Mouse (Mus musculus) limb, embryonic 15.5 days (tissue): Measurements from ENCODE around the gene Eps15. TPM values are rescaled to one million over a fixed set of nuclear protein-coding genes. Genes with fewer than 3 reads are reported as not detected.
A peak's percentile ranks its signal among the peaks of the same experiment; 100 is the strongest.

Source experiments
- ATAC-seq: fragments of 200-750 bp; cut with Nextera tagmentation; 2 replicates; pipeline ENCODE4 v1.8.0; 2017; ENCODE audit warnings: low read depth, moderate TSS enrichment; ENCODE audit not compliant: insufficient number of reproducible peaks, low FRiP score, low TSS enrichment
- H3K27ac ChIP-seq: fragments of 300-500 bp; sonication (generic); 2 replicates; pipeline ENCODE4 v1.5.1; 2015; ENCODE audit warnings: moderate library complexity, mild to moderate bottlenecking, inconsistent platforms
- H3K27me3 ChIP-seq: fragments of 300-500 bp; sonication (generic); 2 replicates; pipeline ENCODE4 v1.6.1; 2015; ENCODE audit warnings: inconsistent platforms
- H3K36me3 ChIP-seq: fragments of 300-500 bp; sonication (generic); 2 replicates; pipeline ENCODE4 v1.6.1; 2015; ENCODE audit warnings: inconsistent platforms
- H3K4me1 ChIP-seq: fragments of 300-500 bp; sonication (generic); 2 replicates; pipeline ENCODE4 v1.6.1; 2015; ENCODE audit warnings: inconsistent platforms
- H3K4me2 ChIP-seq: fragments of 300-500 bp; sonication (generic); 2 replicates; pipeline ENCODE4 v1.6.1; 2015; ENCODE audit warnings: mild to moderate bottlenecking, inconsistent platforms
- H3K4me3 ChIP-seq: fragments of 300-500 bp; sonication (generic); 2 replicates; pipeline ENCODE4 v1.5.1; 2015; ENCODE audit warnings: mild to moderate bottlenecking, inconsistent platforms
- H3K9ac ChIP-seq: fragments of 300-500 bp; sonication (generic); 2 replicates; pipeline ENCODE4 v1.6.1; 2015; ENCODE audit warnings: inconsistent platforms
- H3K9me3 ChIP-seq: fragments of 300-500 bp; sonication (generic); 2 replicates; pipeline ENCODE4 v1.6.1; 2016; ENCODE audit warnings: inconsistent platforms
- WGBS: fragments of 180-500 bp; shearing (Covaris S2); methylation state at CpG from one replicate; pipeline ENCODE4 v1.1.7; 2015; 5-methylcytosine and 5-hydroxymethylcytosine counted together
- polyA plus RNA-seq: library from polyadenylated mRNA; unstranded; fragments of >200 nt; fragmentation: Nextera tagmentation; extraction: Ambion mirVana; gene quantifications from 2 replicates; pipeline ENCODE4 v1.2.1, GENCODE M21; 2015

Eps15 gene
- polyA plus RNA-seq, 1 experiment from 2014 or later = 40.1 TPM

GRCm38 (mm10) chr4:109406054-109406485 lies 126.0 kb downstream of the Eps15 start:
- peaks cover 31% of the 10 kb centered on the region for H3K4me1 ChIP-seq
- no peaks in the 10 kb centered on the region for H3K9me3 ChIP-seq
- H3K4me3 ChIP-seq = peak overlapping the region; percentile 60
- WGBS = 2% methylated on average over 3 of the region's 3 CpGs
- H3K4me2 ChIP-seq = peak overlapping the region; percentile 97
- H3K27me3 ChIP-seq = no peaks in the 10 kb centered on the region
- no peak overlapping the region for H3K27ac ChIP-seq
- H3K9ac ChIP-seq = no peak overlapping the region
- H3K36me3 ChIP-seq = no peaks in the 10 kb centered on the region
- no peak for ATAC-seq

DNA sequence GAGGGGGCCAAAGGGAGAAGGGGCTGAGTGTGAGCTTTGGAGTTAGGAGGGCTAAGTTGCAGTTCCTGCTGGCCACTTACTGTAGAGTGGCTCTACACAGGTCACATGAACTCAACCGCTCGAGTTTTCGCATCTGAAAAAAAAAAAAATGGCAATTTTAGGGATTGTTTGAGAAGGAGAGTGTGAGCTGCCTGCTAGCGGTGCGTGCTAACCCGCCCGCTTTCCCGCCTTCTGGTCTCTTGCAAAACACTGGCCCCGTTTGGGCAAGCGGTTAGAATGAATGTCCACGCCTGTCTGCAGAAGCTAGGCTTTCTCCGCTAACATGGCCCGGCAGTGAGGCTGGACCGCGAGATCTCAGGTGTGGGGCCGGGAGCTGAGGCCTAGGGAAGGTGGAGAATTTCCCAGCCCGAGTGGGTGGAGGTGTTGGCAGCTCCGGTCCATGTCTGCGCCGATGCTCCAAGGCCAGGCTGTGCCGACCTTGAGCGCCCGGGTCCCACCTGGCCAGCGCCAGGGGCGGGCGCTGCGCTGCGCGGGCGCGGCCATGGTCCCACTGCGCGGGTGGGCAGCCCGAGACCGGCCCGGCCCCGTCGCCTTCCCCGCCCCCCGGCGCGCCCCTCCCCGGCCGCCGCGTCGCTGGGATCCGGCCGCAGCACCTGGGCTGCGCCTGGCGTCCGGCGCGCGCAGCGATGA lies 126.6 kb downstream of the Eps15 start, which contains the start of gene Ttc39a:
Gene Ttc39a, plus strand, starts transcription at position 138 of the 690 bp plus-strand sequence.
- Histone ChIP-seq H3K9ac (peak within 1 kb of the TSS; percentile 62), H3K4me1 (peaks cover 31% of the 10 kb centered on the region), H3K4me2 (peak within 1 kb of the TSS; percentile 97), H3K27me3 (no peaks in the 10 kb centered on the region), H3K9me3 (no peaks in the 10 kb centered on the region), H3K27ac (0 out of 2 replicates have a peak within 1 kb of the TSS, but pooled peaks have one; percentile 4), H3K4me3 (peak within 1 kb of the TSS; percentile 60), H3K36me3 (no peaks in the 10 kb centered on the region)
- ATAC-seq = peak; percentile 53
- WGBS = under 1% methylated on average over 49 of the region's 56 CpGs

- Histone ChIP-seq H3K4me2 (peak overlapping the region; percentile 97), H3K9me3 (no peaks in the 10 kb centered on the region), H3K4me3 (peak overlapping the region; percentile 60), H3K36me3 (no peaks in the 10 kb centered on the region), H3K27me3 (no peaks in the 10 kb centered on the region), H3K27ac (no peak overlapping the region), H3K4me1 (peaks cover 31% of the 10 kb centered on the region), H3K9ac (peak overlapping the region; percentile 62)
- 2% methylated on average over 24 of the region's 24 CpGs for WGBS
- ATAC-seq = 0 out of 2 replicates have a peak, but pooled peaks have one; percentile 10
Observed at GRCm38 (mm10) chr4:109407176-109407520, 127.1 kb downstream of the Eps15 start.

DNA sequence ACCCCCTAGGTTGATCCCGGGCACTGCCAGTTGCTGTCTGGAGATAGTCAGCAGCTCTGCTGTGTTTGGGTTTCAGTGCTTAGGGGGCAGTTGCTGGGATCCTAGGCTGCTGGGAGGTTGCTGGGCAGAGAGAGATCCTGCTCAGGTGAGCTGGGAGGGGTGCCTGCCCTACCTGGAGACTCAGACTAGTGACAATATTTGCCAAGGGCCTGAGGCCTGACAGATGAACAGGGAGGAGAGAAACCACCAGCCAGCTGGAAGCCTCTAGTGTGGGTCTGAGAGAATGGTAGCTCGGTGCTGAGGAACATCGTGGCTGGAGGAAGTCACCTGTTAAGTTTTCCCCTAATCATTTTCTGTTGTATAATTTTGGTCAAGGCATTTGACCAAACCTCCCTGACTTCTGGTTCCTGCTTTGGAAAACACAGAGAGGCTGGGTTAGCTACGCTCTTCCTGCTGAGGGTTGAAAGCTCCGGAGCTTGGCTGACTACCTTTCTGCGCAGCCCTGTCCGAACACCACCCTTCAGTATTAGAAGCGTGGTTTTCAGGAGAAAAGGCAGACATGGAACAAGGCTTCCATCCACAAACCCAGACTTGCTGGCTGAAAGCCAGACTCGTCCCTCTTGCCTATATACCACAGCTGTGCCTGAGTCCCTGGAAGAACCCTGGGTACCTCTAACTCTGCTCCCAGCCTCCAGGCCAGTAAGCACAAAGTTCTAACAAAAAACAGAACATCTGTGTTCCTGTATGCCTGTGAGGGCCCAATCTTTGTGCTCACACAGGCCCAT lies 127.8 kb downstream of the Eps15 start:
- peak overlapping the region; percentile 97; the same call in 1 of the 2 replicates for H3K4me2 ChIP-seq
- H3K9ac ChIP-seq = no peak overlapping the region
- peaks cover 31% of the 10 kb centered on the region for H3K4me1 ChIP-seq
- H3K27me3 ChIP-seq = no peaks in the 10 kb centered on the region
- WGBS = 57% methylated on average over 9 of the region's 9 CpGs
- no peak for ATAC-seq
- H3K36me3 ChIP-seq = no peaks in the 10 kb centered on the region
- H3K4me3 ChIP-seq = 0 out of 2 replicates have a peak overlapping the region, but pooled peaks have one; percentile 60
- H3K27ac ChIP-seq = no peak overlapping the region
- no peaks in the 10 kb centered on the region for H3K9me3 ChIP-seq

DNA sequence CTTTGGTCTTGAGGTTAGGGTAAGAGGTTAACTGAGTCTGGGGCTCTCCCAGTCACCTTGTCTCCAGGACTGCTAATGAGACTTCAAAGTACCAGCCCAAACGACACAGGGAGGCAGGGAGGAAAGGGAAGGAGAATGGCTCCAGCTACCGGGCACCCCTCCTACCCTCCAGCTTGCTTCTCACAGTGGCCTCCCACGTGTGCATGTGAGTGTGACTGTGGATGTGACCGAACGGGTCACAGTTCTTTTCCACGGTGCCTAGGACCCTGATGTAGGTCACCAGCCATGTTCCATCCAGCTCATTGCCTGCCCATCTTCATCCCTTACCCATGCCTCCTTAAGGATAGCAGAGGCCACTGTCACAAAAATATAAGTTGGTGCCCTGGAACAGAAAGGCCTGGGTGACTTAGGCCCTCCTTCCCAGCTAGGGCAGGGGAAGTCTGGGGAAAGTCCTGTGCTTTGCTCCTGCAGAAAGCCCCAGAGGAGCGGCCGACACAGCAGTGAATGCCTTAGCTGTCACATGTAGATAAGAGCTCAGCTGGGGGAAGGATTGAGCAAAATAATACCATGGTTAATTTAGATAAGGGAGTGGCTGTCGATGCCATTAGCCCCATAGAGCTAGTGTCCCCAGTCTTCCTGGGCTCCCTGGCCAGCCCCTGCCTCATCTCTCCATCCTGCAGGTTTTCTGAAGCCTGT lies 130.8 kb downstream of the Eps15 start:
- ATAC-seq = no peak
- Histone ChIP-seq H3K4me3 (no peak overlapping the region), H3K36me3 (no peaks in the 10 kb centered on the region), H3K9me3 (no peaks in the 10 kb centered on the region), H3K4me2 (no peak overlapping the region), H3K27me3 (no peaks in the 10 kb centered on the region), H3K27ac (no peak overlapping the region), H3K9ac (no peak overlapping the region), H3K4me1 (peaks cover 27% of the 10 kb centered on the region)
- 63% methylated on average over 9 of the region's 9 CpGs for WGBS

DNA sequence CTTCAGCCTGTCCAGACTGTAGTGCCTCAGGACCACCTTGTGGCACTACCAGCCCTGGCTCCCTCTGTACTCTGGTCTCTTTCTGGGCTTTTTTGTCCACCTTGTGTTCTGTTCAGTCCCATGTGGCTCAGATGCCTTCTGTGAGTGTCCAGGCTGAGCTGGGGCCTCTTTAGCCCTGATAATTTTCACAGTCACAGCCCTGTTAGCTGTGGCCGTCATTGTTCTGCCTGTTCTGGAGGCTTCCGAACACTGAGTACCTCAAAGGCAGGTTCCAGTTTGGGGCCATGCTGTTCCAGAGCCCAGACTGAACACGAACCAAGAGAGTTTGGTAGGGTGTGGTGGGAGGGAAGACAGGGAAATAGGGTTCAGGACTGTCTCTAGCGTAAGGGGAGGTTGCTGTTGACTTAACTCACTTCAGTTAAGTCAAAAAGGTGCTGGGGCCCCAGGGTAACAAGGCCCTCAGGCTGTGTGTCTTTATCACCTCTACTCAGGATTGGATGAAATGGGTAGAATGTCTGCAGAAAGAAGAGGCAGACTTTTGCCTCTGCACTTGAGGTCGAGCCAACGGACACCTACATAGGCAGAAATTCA lies 131.4 kb downstream of the Eps15 start:
- H3K27ac ChIP-seq = no peak overlapping the region
- WGBS = 81% methylated on average over 6 of the region's 6 CpGs
- no peaks in the 10 kb centered on the region for H3K27me3 ChIP-seq
- no peak overlapping the region for H3K9ac ChIP-seq
- H3K4me2 ChIP-seq = no peak overlapping the region
- ATAC-seq = no peak
- H3K36me3 ChIP-seq = no peaks in the 10 kb centered on the region
- no peaks in the 10 kb centered on the region for H3K9me3 ChIP-seq
- H3K4me1 ChIP-seq = peaks cover 20% of the 10 kb centered on the region; the same call in 1 of the 2 replicates
- no peak overlapping the region for H3K4me3 ChIP-seq

DNA sequence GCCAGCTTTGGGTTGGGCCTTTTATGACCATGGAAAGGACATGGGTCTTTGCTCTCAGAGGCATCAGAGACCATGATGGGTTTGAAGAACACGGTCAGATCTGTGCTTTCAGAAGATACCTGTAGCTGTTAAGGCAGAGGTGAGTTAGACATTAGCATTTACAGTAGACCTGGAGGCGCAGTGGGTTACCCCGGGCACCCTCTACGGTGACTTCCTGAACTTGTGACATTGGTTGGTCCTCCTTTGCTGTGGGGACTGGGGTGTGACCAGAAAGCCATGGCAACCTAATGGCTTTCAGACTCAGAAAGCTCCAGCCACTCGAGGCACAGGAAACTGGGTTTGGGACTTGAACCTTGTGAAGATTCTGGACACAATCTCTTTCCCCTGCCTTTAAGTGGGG lies 132.2 kb downstream of the Eps15 start:
- ATAC-seq = no peak
- H3K27ac ChIP-seq = no peak overlapping the region

DNA sequence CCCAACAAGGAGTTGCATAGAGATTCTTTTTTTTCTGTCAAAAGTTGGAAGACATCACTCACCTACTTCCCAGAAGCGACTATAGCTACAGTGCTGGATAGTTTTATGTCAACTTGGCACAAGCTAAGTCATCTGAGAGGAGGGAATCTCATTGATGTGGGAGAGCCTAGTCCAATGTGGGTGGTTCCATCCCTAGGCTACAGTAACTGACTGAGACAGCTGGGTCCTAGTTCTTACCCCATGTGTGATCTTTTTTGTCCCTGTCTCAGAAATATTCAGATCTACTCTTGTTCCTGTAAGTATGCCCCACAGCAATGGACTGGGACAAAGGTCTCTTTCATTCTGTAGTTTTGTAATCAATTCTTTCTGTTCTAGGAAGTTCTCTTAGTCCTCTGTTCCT lies 137.9 kb downstream of the Eps15 start:
- Histone ChIP-seq H3K27me3 (no peaks in the 10 kb centered on the region), H3K36me3 (no peaks in the 10 kb centered on the region), H3K4me3 (no peak overlapping the region), H3K4me2 (no peak overlapping the region), H3K4me1 (no peaks in the 10 kb centered on the region), H3K9me3 (no peaks in the 10 kb centered on the region), H3K9ac (no peak overlapping the region), H3K27ac (no peak overlapping the region)
- ATAC-seq = no peak
- 74% methylated on average over 1 of the region's 1 CpGs for WGBS

More for the DNA sequence above, 132.2 kb downstream of the Eps15 start:
- 91% methylated on average over 5 of the region's 5 CpGs for WGBS
- Histone ChIP-seq H3K4me2 (no peak overlapping the region), H3K36me3 (no peaks in the 10 kb centered on the region), H3K9me3 (no peaks in the 10 kb centered on the region), H3K4me3 (no peak overlapping the region), H3K27me3 (no peaks in the 10 kb centered on the region), H3K4me1 (peaks cover 14% of the 10 kb centered on the region; the same call in 1 of the 2 replicates), H3K9ac (no peak overlapping the region)

GRCm38 (mm10) chr4:109419017-109419416 lies 138.9 kb downstream of the Eps15 start:
- H3K4me1 ChIP-seq = no peaks in the 10 kb centered on the region
- no peak overlapping the region for H3K4me3 ChIP-seq
- no peaks in the 10 kb centered on the region for H3K9me3 ChIP-seq
- H3K4me2 ChIP-seq = no peak overlapping the region
- H3K36me3 ChIP-seq = no peaks in the 10 kb centered on the region
- no peak overlapping the region for H3K27ac ChIP-seq
- WGBS = 37% methylated on average over 3 of the region's 3 CpGs
- ATAC-seq = no peak
- no peak overlapping the region for H3K9ac ChIP-seq
- H3K27me3 ChIP-seq = no peaks in the 10 kb centered on the region

- H3K9me3 ChIP-seq = no peaks in the 10 kb centered on the region
- ATAC-seq = no peak
- H3K4me2 ChIP-seq = no peak overlapping the region
- WGBS = 87% methylated on average over 4 of the region's 4 CpGs
- no peak overlapping the region for H3K27ac ChIP-seq
- H3K4me3 ChIP-seq = no peak overlapping the region
- no peak overlapping the region for H3K9ac ChIP-seq
- no peaks in the 10 kb centered on the region for H3K27me3 ChIP-seq
- no peaks in the 10 kb centered on the region for H3K4me1 ChIP-seq
- no peaks in the 10 kb centered on the region for H3K36me3 ChIP-seq
Observed at GRCm38 (mm10) chr4:109419563-109419962, 139.5 kb downstream of the Eps15 start.

GRCm38 (mm10) chr4:109420138-109420795 lies 140.2 kb downstream of the Eps15 start:
- Histone ChIP-seq H3K27ac (no peak overlapping the region), H3K9me3 (no peaks in the 10 kb centered on the region), H3K4me2 (no peak overlapping the region), H3K27me3 (no peaks in the 10 kb centered on the region), H3K36me3 (no peaks in the 10 kb centered on the region), H3K4me1 (no peaks in the 10 kb centered on the region), H3K9ac (no peak overlapping the region), H3K4me3 (no peak overlapping the region)
- no peak for ATAC-seq
- WGBS = 71% methylated on average over 8 of the region's 8 CpGs
